Mouse (Mus musculus): ENCODE data around the gene Agap2. TPM values are rescaled to one million over a fixed set of nuclear protein-coding genes. Genes with fewer than 3 reads are reported as not detected.
A peak's percentile ranks its signal among the peaks of the same experiment; 100 is the strongest.

Agap2 gene
- total RNA-seq, 2 experiments from 2014 or later = 542 to 553 TPM

GRCm38 (mm10) chr10:127099868-127100267 is 24.8 kb downstream of the Agap2 start:
- no peak for DNase-seq (ENCODE audit: low spot score in 2 of 2)

- DNase-seq (ENCODE audit: low spot score in 2 of 2) = no peak
Observed at GRCm38 (mm10) chr10:127100414-127100813, 25.3 kb downstream of the Agap2 start.

DNA sequence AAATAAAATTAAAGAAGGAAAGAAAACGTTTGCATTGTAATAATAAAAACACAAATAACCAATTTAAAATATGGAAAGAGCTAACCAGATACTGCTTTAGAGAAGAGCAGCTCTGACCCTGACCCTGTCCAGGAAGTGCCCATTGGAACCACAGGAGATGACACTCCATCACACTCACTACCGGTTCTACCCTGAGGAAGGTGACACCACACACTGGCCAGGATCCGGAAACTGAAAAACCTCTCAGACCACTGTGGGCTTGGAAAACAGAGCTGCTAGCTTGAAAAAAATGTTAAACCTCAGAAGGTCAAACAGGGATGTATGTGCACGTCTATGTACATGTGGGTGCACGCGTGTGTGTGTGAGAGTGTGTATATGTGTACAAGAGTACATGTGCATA is 26.1 kb downstream of the Agap2 start:
- DNase-seq (ENCODE audit: low spot score in 2 of 2) = no peak

DNA sequence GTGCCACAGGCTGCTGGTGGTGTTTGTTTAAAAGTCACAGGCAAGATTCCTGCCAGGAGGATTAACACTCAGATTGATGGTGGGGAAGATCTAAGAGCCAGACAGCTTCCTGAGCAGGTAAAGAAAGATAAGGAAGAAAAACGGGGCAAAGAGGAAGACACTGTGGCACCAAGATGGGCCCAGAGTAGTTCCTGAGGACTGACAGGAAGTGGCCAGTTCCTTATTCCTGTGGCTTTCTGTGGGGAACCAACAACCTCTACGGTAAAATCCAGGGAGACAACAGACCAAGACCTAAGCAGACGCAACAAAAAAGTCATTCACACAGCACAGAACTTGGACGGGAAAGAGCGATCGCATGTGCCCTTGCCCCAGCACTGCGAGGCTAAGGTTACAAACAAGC is 28.5 kb downstream of the Agap2 start:
- no peak for DNase-seq (ENCODE audit: low spot score in 2 of 2)

DNA sequence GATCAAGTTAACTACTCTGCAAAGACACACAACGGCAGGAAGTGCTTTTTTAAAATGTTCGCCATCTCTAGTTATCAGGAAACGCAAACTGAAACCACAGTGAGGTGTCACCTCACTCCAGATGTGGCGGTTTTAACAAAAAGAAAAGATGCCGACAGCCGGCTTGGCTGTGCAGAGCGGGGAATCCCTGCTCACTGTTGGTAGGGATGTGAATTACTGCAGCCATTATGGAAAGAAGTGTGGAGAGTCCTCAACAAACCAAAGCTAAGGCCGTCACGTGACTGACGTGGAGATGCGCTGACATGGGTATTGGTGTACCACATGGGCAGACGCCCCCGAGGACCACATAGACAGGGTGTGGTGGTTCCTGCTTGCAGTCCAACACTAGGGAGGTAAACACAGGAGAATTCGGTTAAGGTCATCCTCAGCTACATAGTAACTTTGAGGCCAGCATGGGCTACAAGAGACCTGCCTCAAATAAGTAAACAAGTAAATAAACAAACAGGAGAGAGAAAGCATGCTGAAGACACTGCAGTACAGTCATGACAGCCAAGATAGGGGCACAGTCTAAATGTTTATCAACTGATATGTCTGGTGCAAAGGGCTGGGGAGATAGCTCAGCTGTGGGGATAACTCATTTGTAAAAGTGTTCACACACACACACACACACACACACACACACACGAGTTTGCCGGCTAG is 32.6 kb downstream of the Agap2 start:
- DNase-seq (ENCODE audit: low spot score in 2 of 2) = no peak

GRCm38 (mm10) chr10:127108262-127108583 is 33.1 kb downstream of the Agap2 start:
- DNase-seq (ENCODE audit: low spot score in 2 of 2) = no peak

DNA sequence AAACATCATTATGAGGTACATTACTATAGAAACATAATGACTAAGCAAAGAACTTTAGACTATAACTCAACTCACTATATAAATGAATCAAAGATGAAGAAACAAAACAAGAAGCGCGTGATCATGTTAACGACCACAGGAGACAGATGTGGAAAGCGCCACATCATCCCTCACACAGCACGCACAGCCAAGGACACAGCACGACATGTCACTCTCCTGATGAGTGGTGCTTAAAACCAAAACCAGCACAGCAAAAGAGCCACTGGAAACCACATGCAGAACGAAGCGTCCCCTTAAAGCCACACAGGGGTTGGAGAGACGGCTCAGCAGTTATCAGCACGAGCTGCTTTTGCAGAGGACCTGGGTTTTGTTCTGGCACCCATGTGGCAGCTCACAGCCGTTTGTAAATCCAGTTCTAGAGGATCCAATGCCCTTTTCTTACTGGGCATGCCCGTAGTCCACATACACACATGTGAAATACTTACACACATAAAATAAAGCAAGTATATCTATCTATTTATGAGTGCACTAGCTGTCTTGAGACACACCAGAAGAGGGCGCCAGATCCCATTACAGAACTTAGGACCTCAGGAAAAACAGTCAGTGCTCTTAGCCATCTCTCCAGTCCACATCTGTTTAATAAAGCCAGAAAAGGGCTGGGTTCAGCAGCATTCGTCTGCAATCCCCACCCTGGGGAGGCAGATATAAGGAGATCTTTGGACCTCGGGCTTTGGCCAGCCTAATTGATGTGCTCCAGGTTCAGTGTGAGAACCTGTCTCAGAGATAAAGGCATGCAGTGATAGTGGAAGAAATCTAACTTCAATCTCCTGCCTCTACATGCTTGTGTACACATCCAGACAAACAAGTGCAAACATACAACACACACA is 36.2 kb downstream of the Agap2 start:
- DNase-seq (ENCODE audit: low spot score in 2 of 2) = no peak

DNA sequence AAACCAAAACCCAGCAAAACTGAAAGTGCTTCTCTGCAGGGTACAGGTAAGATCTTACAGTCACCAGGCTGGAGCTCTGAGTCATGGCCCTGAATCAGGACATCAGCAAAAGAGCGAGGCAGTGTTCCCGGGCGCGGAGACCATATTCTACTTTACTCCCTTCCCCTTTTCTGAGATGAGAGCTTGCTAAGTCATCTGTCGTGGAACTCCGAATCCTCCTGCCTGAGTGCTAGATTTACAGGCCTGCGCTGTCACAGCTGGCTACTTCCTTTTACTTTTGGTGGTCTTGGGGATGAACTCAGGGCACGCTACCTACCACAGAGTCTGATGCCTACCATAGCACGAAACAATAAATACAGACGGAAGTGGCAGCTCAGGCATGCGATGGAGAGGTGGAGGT is 39.3 kb downstream of the Agap2 start:
- no peak for DNase-seq (ENCODE audit: low spot score in 2 of 2)

DNA sequence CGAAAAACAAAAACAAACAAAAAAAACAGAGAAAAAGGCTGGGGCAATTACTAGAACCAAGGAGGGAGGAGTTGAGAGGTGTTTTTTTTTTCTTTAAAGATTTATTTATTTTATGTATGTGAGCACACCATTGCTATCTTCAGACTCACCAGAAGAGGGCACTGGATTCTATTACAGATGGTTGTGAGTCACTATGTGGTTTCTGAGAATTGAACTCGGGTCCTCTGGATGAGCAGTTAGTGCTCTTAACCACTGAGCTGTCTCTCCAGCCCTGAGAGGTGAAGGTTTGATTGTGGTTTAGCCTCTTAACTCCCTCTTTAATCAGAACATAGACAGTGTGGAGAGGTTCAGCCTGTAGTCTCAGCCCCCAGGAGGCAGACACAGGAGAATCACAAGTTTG is 40.0 kb downstream of the Agap2 start:
- no peak for DNase-seq (ENCODE audit: low spot score in 2 of 2)

DNA sequence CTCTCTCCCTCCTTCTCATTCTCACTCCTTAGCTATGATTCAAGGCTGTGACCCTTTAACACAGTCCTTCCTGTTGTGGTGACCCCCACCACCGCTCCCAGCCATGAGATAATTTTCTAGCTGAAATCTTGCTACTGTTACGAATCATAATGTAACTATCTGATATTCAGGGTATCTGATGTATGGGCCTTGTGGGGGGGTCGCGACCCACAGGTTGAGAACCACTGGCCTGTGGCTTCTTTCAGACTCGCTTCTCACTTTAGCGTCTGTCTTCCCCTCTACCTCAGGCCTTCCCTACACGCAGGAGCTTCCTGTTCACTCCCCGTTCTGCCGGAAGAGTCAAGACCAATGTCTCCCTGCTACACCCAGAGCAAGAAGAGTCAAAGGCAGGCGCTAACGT is 43.4 kb downstream of the Agap2 start:
- no peak for DNase-seq (ENCODE audit: low spot score in 2 of 2)

DNA sequence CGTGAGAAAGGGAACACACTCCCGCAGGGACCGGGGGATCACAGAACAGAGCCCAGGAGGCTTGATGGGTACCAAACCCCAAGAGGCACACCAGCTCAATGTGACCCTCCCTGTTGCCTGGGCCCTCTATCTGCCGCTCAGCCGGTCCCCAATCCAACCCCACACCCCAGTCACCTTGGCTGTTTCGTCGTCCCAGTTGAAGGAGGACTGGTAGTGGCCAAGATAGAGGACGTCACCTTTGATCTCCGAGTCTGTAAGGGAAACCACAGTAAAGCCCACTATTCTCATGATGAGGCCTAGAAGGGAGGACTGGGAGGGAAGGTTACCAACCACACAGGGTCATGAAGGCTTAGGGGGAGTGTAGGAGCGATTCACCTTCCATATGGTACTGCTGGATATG is 44.1 kb downstream of the Agap2 start:
- DNase-seq (ENCODE audit: low spot score in 2 of 2) = no peak

DNA sequence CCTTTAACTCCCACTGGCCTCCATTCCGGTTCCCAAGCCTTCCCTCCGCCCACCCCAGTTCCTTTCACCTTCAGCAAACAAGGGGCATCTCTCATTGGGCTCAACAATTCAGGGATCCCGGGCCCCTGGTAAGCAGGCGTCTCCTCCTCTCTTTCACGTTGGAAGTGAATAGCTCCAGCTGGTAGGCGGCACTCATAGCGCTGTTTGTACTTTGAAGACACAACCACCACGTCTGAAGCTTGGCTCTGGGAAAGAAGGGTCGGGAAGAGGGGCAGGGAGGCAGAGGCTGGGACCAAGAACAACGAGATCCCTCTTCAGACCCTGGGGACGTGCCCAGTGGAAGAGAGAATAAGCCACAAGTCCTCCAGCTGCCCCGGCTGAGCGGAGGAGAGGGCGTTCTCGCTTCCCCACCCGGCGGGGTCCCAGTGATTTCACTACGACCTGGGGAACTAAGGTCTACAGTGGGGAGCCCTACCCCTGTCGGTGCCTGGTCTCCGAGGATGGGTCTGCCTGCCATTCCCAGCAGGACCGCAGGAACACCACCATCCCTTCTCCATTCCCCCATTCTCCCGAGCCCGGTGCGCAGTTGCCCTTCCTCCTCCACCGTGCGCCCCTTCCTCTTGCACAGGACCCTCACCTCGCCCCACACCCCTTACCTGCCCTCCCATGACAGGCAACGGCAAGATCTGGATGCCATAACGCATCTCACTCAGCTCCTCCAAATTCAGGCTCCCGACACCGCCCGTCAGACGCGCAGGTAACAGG is 45.4 kb downstream of the Agap2 start:
- peak in 1 of 2 experiments; percentile 37 for DNase-seq (ENCODE audit: low spot score in 2 of 2)

GRCm38 (mm10) chr10:127121066-127121477 is 46.0 kb downstream of the Agap2 start, which contains the start of gene Os9:
Gene Os9 (minus strand): TSS chr10:127121131.
- DNase-seq (ENCODE audit: low spot score in 2 of 2) = peak; percentile 94 to 95

- DNase-seq (ENCODE audit: low spot score in 2 of 2) = no peak
Observed at GRCm38 (mm10) chr10:127122018-127122417, 46.9 kb downstream of the Agap2 start.

GRCm38 (mm10) chr10:127122784-127123435 is 47.8 kb downstream of the Agap2 start:
- DNase-seq (ENCODE audit: low spot score in 2 of 2) = peak in 1 of 2 experiments; percentile 32

- DNase-seq (ENCODE audit: low spot score in 2 of 2) = peak; percentile 77 to 79
Observed at GRCm38 (mm10) chr10:127123436-127123805, 48.3 kb downstream of the Agap2 start.

GRCm38 (mm10) chr10:127125210-127126001 is 50.3 kb downstream of the Agap2 start:
- DNase-seq (ENCODE audit: low spot score in 2 of 2) = peak in 1 of 2 experiments; percentile 41

DNA sequence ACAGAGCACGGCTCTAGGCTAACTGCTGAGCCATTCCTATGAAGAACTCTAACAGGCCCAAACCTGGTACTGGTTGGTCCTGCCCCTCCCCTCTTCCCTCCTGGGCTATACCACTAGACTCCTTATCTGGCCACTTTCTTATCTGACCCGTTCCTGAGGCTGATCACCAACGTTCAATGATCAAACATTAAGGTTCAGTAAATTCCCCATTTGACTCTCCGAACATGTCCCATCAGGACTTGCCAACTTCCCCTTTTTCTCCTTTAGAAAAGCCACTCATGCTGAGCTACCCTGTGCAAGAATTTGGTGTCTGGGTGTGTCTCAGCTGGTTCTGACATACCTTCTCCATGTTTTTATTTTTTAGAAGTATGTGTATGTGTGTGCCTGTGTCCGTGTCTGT is 51.5 kb downstream of the Agap2 start:
- no peak for DNase-seq (ENCODE audit: low spot score in 2 of 2)

DNA sequence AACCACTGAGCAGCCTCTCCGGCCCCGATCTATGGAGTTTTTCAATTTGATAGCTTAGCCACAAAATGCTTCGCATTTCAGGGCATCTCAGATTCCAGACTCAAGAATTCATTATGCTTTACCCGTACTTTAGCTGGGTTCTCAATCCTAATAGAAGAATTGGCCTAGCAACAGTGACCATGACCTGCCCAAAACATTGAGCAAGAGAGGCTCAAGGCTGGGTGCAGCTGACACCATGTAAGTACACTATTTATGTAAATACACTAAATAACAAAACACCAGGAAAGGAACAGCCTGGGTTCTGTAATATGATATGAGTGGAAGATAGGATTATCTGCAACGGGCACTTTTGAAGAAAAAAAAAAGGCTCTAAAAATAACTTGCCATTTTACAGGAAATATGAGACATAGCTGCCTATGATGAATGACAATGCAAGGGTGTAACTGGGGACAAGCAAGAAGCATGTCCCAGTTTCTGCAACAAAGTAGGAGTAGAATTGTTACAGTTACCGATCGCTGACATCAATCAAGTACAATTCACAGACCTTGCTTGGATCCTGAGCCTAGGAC is 52.7 kb downstream of the Agap2 start:
- no peak for DNase-seq (ENCODE audit: low spot score in 2 of 2)

GRCm38 (mm10) chr10:127129431-127129830 is 54.3 kb downstream of the Agap2 start:
- DNase-seq (ENCODE audit: low spot score in 2 of 2) = no peak
